Mouse (Mus musculus) forebrain, embryonic 12.5 days (tissue): ENCODE results near the gene Carmil2. TPM values are rescaled to one million over a fixed set of nuclear protein-coding genes. Genes with fewer than 3 reads are reported as not detected.

ENCODE experiments used
- ATAC-seq: fragments of 200-750 bp; cut with Nextera tagmentation; 2 replicates; pipeline ENCODE4 v1.8.0; 2017; ENCODE audit warnings: moderate TSS enrichment; ENCODE audit not compliant: low FRiP score
- H3K27ac ChIP-seq: fragments of 300-500 bp; sonication (generic); 2 replicates; pipeline ENCODE4 v1.5.1; 2016; ENCODE audit warnings: mild to moderate bottlenecking
- H3K27me3 ChIP-seq: fragments of 300-500 bp; sonication (generic); 2 replicates; pipeline ENCODE4 v1.6.1; 2016; ENCODE audit warnings: mild to moderate bottlenecking
- H3K36me3 ChIP-seq: fragments of 300-500 bp; sonication (generic); replicated peaks from 2 replicates; pipeline ENCODE4 v1.6.1; 2016; ENCODE audit warnings: mild to moderate bottlenecking
- H3K4me1 ChIP-seq: fragments of 300-500 bp; sonication (generic); 2 replicates; pipeline ENCODE4 v1.6.1; 2016
- H3K4me2 ChIP-seq: fragments of 300-500 bp; sonication (generic); 2 replicates; pipeline ENCODE4 v1.6.1; 2016; ENCODE audit warnings: mild to moderate bottlenecking, moderate library complexity
- H3K4me3 ChIP-seq: fragments of 300-500 bp; sonication (generic); replicated peaks from 2 replicates; pipeline ENCODE4 v1.5.1; 2016; ENCODE audit warnings: mild to moderate bottlenecking
- H3K9ac ChIP-seq: fragments of 300-500 bp; sonication (generic); 2 replicates; pipeline ENCODE4 v1.6.1; 2016; ENCODE audit warnings: mild to moderate bottlenecking
- H3K9me3 ChIP-seq: fragments of 300-500 bp; sonication (generic); 2 replicates; pipeline ENCODE4 v1.6.1; 2016
- WGBS: fragments of 180-500 bp; shearing (Covaris S2); methylation state at CpG from one replicate; pipeline ENCODE4 v1.1.7; 2016; 5-methylcytosine and 5-hydroxymethylcytosine counted together
- polyA plus RNA-seq: library from polyadenylated mRNA; unstranded; fragments of >200 nt; fragmentation: Nextera tagmentation; extraction: Ambion mirVana; gene quantifications from 2 replicates; pipeline ENCODE4 v1.2.1, GENCODE M21; 2016

Carmil2 gene
- polyA plus RNA-seq, 1 experiment from 2014 or later: 5.2 TPM

GRCm38 (mm10) chr8:105687512-105687911, 1.4 kb downstream of the Carmil2 start:
- Histone ChIP-seq H3K9ac (no peak overlapping the region), H3K4me3 (no peak overlapping the region), H3K4me1 (no peaks in the 10 kb centered on the region), H3K27me3 (no peaks in the 10 kb centered on the region), H3K27ac (no peak overlapping the region), H3K4me2 (no peak overlapping the region), H3K36me3 (peaks cover 19% of the 10 kb centered on the region), H3K9me3 (no peaks in the 10 kb centered on the region)
- WGBS: 62% methylated on average over 8 of the region's 8 CpGs
- no peak for ATAC-seq

GRCm38 (mm10) chr8:105688242-105688752, 2.2 kb downstream of the Carmil2 start:
- Histone ChIP-seq H3K4me1 (no peaks in the 10 kb centered on the region), H3K27me3 (no peaks in the 10 kb centered on the region), H3K36me3 (peaks cover 11% of the 10 kb centered on the region), H3K4me2 (no peak overlapping the region), H3K27ac (no peak overlapping the region), H3K9me3 (no peaks in the 10 kb centered on the region), H3K9ac (no peak overlapping the region), H3K4me3 (no peak overlapping the region)
- WGBS: 78% methylated on average over 14 of the region's 14 CpGs
- ATAC-seq: no peak

- H3K36me3 ChIP-seq: no peaks in the 10 kb centered on the region
- H3K4me1 ChIP-seq: peaks cover 8% of the 10 kb centered on the region
- no peaks in the 10 kb centered on the region for H3K9me3 ChIP-seq
- H3K4me3 ChIP-seq: no peak overlapping the region
- H3K27me3 ChIP-seq: peaks cover 3% of the 10 kb centered on the region
- 65% methylated on average over 35 of the region's 35 CpGs for WGBS
- ATAC-seq: no peak
- H3K4me2 ChIP-seq: no peak overlapping the region
- no peak overlapping the region for H3K27ac ChIP-seq
- H3K9ac ChIP-seq: no peak overlapping the region
Observed at GRCm38 (mm10) chr8:105689256-105689982, 3.3 kb downstream of the Carmil2 start.

- H3K4me2 ChIP-seq: no peak overlapping the region
- no peak for ATAC-seq
- WGBS: 84% methylated on average over 9 of the region's 9 CpGs
- no peaks in the 10 kb centered on the region for H3K36me3 ChIP-seq
- no peak overlapping the region for H3K9ac ChIP-seq
- no peak overlapping the region for H3K27ac ChIP-seq
- H3K27me3 ChIP-seq: peaks cover 9% of the 10 kb centered on the region
- H3K4me1 ChIP-seq: peaks cover 14% of the 10 kb centered on the region
- H3K9me3 ChIP-seq: no peaks in the 10 kb centered on the region
- no peak overlapping the region for H3K4me3 ChIP-seq
Observed at GRCm38 (mm10) chr8:105689983-105690360, 3.9 kb downstream of the Carmil2 start.

- no peak overlapping the region for H3K4me2 ChIP-seq
- peaks cover 19% of the 10 kb centered on the region for H3K4me1 ChIP-seq
- no peak overlapping the region for H3K9ac ChIP-seq
- ATAC-seq: no peak
- H3K27me3 ChIP-seq: peaks cover 14% of the 10 kb centered on the region
- no peak overlapping the region for H3K27ac ChIP-seq
- H3K4me3 ChIP-seq: no peak overlapping the region
- 82% methylated on average over 14 of the region's 14 CpGs for WGBS
- H3K9me3 ChIP-seq: no peaks in the 10 kb centered on the region
- no peaks in the 10 kb centered on the region for H3K36me3 ChIP-seq
Observed at GRCm38 (mm10) chr8:105690978-105691377, 4.9 kb downstream of the Carmil2 start.

GRCm38 (mm10) chr8:105692449-105693182, 6.5 kb downstream of the Carmil2 start:
- Histone ChIP-seq H3K4me1 (peaks cover 19% of the 10 kb centered on the region), H3K36me3 (peaks cover 14% of the 10 kb centered on the region), H3K27ac (no peak overlapping the region), H3K9ac (no peak overlapping the region), H3K4me2 (no peak overlapping the region), H3K9me3 (no peaks in the 10 kb centered on the region), H3K27me3 (peaks cover 14% of the 10 kb centered on the region), H3K4me3 (no peak overlapping the region)
- no peak for ATAC-seq
- 93% methylated on average over 11 of the region's 11 CpGs for WGBS

GRCm38 (mm10) chr8:105693648-105694047, 7.6 kb downstream of the Carmil2 start:
- H3K27me3 ChIP-seq: peaks cover 14% of the 10 kb centered on the region
- H3K27ac ChIP-seq: peak overlapping the region; percentile 43; the same call in 1 of the 2 replicates
- H3K4me3 ChIP-seq: peak overlapping the region; percentile 45
- peaks cover 25% of the 10 kb centered on the region for H3K36me3 ChIP-seq
- no peaks in the 10 kb centered on the region for H3K9me3 ChIP-seq
- H3K4me1 ChIP-seq: peaks cover 19% of the 10 kb centered on the region
- peak; percentile 74 for ATAC-seq
- H3K4me2 ChIP-seq: peak overlapping the region; percentile 69
- WGBS: 3% methylated on average over 30 of the region's 30 CpGs
- H3K9ac ChIP-seq: peak overlapping the region; percentile 46

- H3K27me3 ChIP-seq: peaks cover 14% of the 10 kb centered on the region
- ATAC-seq: peak; percentile 56
- 7% methylated on average over 39 of the region's 40 CpGs for WGBS
- H3K36me3 ChIP-seq: peaks cover 28% of the 10 kb centered on the region
- peaks cover 19% of the 10 kb centered on the region for H3K4me1 ChIP-seq
- no peaks in the 10 kb centered on the region for H3K9me3 ChIP-seq
- peak overlapping the region; percentile 45 for H3K4me3 ChIP-seq
- peak overlapping the region; percentile 43; the same call in 1 of the 2 replicates for H3K27ac ChIP-seq
- peak overlapping the region; percentile 69 for H3K4me2 ChIP-seq
- peak overlapping the region; percentile 46 for H3K9ac ChIP-seq
Observed at GRCm38 (mm10) chr8:105694051-105694799, 8.2 kb downstream of the Carmil2 start.

GRCm38 (mm10) chr8:105695080-105695780, 9.2 kb downstream of the Carmil2 start:
- H3K4me3 ChIP-seq: 0 out of 2 replicates have a peak overlapping the region, but pooled peaks have one; percentile 45

GRCm38 (mm10) chr8:105697196-105697780, 11.2 kb downstream of the Carmil2 start:
- WGBS: 92% methylated on average over 17 of the region's 17 CpGs
- Histone ChIP-seq H3K4me3 (no peak overlapping the region), H3K9ac (no peak overlapping the region), H3K9me3 (no peaks in the 10 kb centered on the region), H3K27ac (no peak overlapping the region), H3K4me2 (no peak overlapping the region), H3K36me3 (peaks cover 28% of the 10 kb centered on the region), H3K4me1 (peaks cover 39% of the 10 kb centered on the region), H3K27me3 (peaks cover 14% of the 10 kb centered on the region)
- no peak for ATAC-seq

More at GRCm38 (mm10) chr8:105695080-105695780, 9.2 kb downstream of the Carmil2 start:
- Histone ChIP-seq H3K9me3 (no peaks in the 10 kb centered on the region), H3K36me3 (peaks cover 28% of the 10 kb centered on the region), H3K9ac (no peak overlapping the region), H3K4me1 (peaks cover 29% of the 10 kb centered on the region), H3K27me3 (peaks cover 14% of the 10 kb centered on the region), H3K27ac (no peak overlapping the region), H3K4me2 (peak overlapping the region; percentile 69; the same call in 1 of the 2 replicates)
- WGBS: 81% methylated on average over 30 of the region's 30 CpGs
- no peak for ATAC-seq

GRCm38 (mm10) chr8:105698734-105699133, 12.7 kb downstream of the Carmil2 start:
- Histone ChIP-seq H3K4me1 (peaks cover 41% of the 10 kb centered on the region), H3K9me3 (no peaks in the 10 kb centered on the region), H3K4me2 (no peak overlapping the region), H3K27me3 (peaks cover 14% of the 10 kb centered on the region), H3K36me3 (peaks cover 41% of the 10 kb centered on the region), H3K4me3 (no peak overlapping the region), H3K27ac (no peak overlapping the region), H3K9ac (no peak overlapping the region)
- no peak for ATAC-seq
- WGBS: 91% methylated on average over 5 of the region's 5 CpGs
